Mouse (Mus musculus) CH12.LX (cell line): ENCODE data around the gene Gm5447. TPM values are rescaled to one million over a fixed set of nuclear protein-coding genes. Genes with fewer than 3 reads are reported as not detected.

ENCODE experiments used
- DNase-seq: peaks from one replicate; pipeline ENCODE4 v3.0.0-alpha.2; 2013; ENCODE audit errors: extremely low read depth
- H3K27ac ChIP-seq: 2 replicates; pipeline ENCODE4 v1.5.1; 2012; ENCODE audit warnings: low read depth, mild to moderate bottlenecking, control low read depth, moderate library complexity; ENCODE audit not compliant: insufficient read depth
- H3K27me3 ChIP-seq: replicated peaks from 2 replicates; pipeline ENCODE3; 2012; ENCODE audit warnings: inconsistent platforms
- H3K36me3 ChIP-seq, 2 experiments: replicated peaks in 1 of 2; 2 replicates each; pipeline versions ENCODE3 to v1.6.1; 2012; ENCODE audit warnings: inconsistent platforms in 1 of 2, low read length in 1 of 2, mild to moderate bottlenecking in 1 of 2, mixed read lengths in 1 of 2, moderate library complexity in 1 of 2; ENCODE audit not compliant: control insufficient read depth in 1 of 2, insufficient read depth in 1 of 2
- H3K4me1 ChIP-seq, 2 experiments: 2 replicates each; pipeline ENCODE4 v1.6.1; 2012; ENCODE audit warnings: inconsistent platforms in 1 of 2, moderate library complexity in 1 of 2; ENCODE audit not compliant: insufficient read depth in 2 of 2, control insufficient read depth in 1 of 2
- H3K4me2 ChIP-seq: 2 replicates; pipeline ENCODE4 v1.6.1; 2012; ENCODE audit warnings: low read depth, mild to moderate bottlenecking, control low read depth; ENCODE audit not compliant: poor library complexity, insufficient read depth, severe bottlenecking
- H3K4me3 ChIP-seq, 3 experiments: fragments of 150-350 bp in 1 of 3; sonication (generic) in 1 of 3; replicated peaks in 1 of 3; 2 replicates each; pipeline versions ENCODE3 to v1.5.1; 2011 to 2012; ENCODE audit warnings: low read depth in 2 of 3, low read length in 2 of 3, mild to moderate bottlenecking in 2 of 3, moderate library complexity in 2 of 3, control low read depth in 1 of 3, improper control_type of control experiment in 1 of 3, inconsistent platforms in 1 of 3, mixed read lengths in 1 of 3; ENCODE audit not compliant: poor library complexity in 1 of 3
- H3K79me2 ChIP-seq: replicated peaks from 2 replicates; pipeline ENCODE4 v1.6.1; 2012; ENCODE audit warnings: mild to moderate bottlenecking, moderate library complexity; ENCODE audit not compliant: control insufficient read depth, poor library complexity, insufficient read depth, severe bottlenecking; ENCODE audit errors: extremely low read depth
- H3K9ac ChIP-seq: 2 replicates; pipeline ENCODE4 v1.6.1; 2012; ENCODE audit warnings: low read depth, mild to moderate bottlenecking, control low read depth, moderate library complexity; ENCODE audit not compliant: insufficient read depth
- H3K9me3 ChIP-seq: replicated peaks from 2 replicates; pipeline ENCODE3; 2012; ENCODE audit warnings: low read length, inconsistent platforms, mixed read lengths
- BHLHE40 ChIP-seq: IDR thresholded peaks from 2 replicates; pipeline ENCODE4 v1.6.1; 2011; ENCODE audit warnings: mild to moderate bottlenecking, low read depth, low read length, improper control_type of control experiment
- CHD2 ChIP-seq: IDR thresholded peaks from 2 replicates; pipeline ENCODE4 v1.6.1; 2011; ENCODE audit warnings: low read length, improper control_type of control experiment
- CTCF ChIP-seq, 2 experiments: IDR thresholded peaks in 1 of 2; conservative IDR thresholded peaks in 1 of 2; 2 replicates each; pipeline ENCODE4 v1.5.1; 2011 to 2012; ENCODE audit warnings: low read depth in 2 of 2, low read length in 2 of 2, improper control_type of control experiment in 1 of 2, inconsistent platforms in 1 of 2, mild to moderate bottlenecking in 1 of 2, moderate library complexity in 1 of 2
- E2F4 ChIP-seq: IDR thresholded peaks from 2 replicates; pipeline ENCODE4 v1.6.1; 2011; ENCODE audit warnings: low read depth, low read length, improper control_type of control experiment; ENCODE audit not compliant: insufficient replicate concordance
- ELF1 ChIP-seq: IDR thresholded peaks from 2 replicates; pipeline ENCODE4 v1.6.1; 2014; ENCODE audit warnings: low read depth, mild to moderate bottlenecking, inconsistent platforms, low read length, improper control_type of control experiment
- EP300 ChIP-seq: IDR thresholded peaks from 2 replicates; pipeline ENCODE4 v1.6.1; 2011; ENCODE audit warnings: low read length, improper control_type of control experiment
- IRF4 ChIP-seq: IDR thresholded peaks from 2 replicates; pipeline ENCODE4 v1.6.1; 2014; ENCODE audit warnings: low read depth, mild to moderate bottlenecking, inconsistent platforms, low read length, improper control_type of control experiment
- JUN ChIP-seq: IDR thresholded peaks from 2 replicates; pipeline ENCODE4 v1.6.1; 2011; ENCODE audit warnings: low read depth, mild to moderate bottlenecking, low read length, improper control_type of control experiment, moderate library complexity; ENCODE audit not compliant: insufficient read depth
- JUND ChIP-seq: conservative IDR thresholded peaks from 2 replicates; pipeline ENCODE4 v1.6.1; 2011; ENCODE audit warnings: low read depth, low read length, improper control_type of control experiment
- MAFK ChIP-seq: IDR thresholded peaks from 2 replicates; pipeline ENCODE4 v1.6.1; 2011; ENCODE audit warnings: low read length, improper control_type of control experiment; ENCODE audit not compliant: insufficient replicate concordance
- MAX ChIP-seq: IDR thresholded peaks from 2 replicates; pipeline ENCODE4 v1.6.1; 2011; ENCODE audit warnings: low read length, improper control_type of control experiment
- MEF2A ChIP-seq: IDR thresholded peaks from 2 replicates; pipeline ENCODE4 v1.6.1; 2014; ENCODE audit warnings: low read depth, mild to moderate bottlenecking, inconsistent platforms, low read length, improper control_type of control experiment, borderline replicate concordance
- MXI1 ChIP-seq: IDR thresholded peaks from 2 replicates; pipeline ENCODE4 v1.6.1; 2011; ENCODE audit warnings: mild to moderate bottlenecking, low read depth, low read length, improper control_type of control experiment
- NRF1 ChIP-seq: IDR thresholded peaks from 2 replicates; pipeline ENCODE4 v1.6.1; 2014; ENCODE audit warnings: low read depth, mild to moderate bottlenecking, inconsistent platforms, low read length, improper control_type of control experiment, moderate library complexity
- POLR2A ChIP-seq: IDR thresholded peaks from 2 replicates; pipeline ENCODE4 v1.6.1; 2011; ENCODE audit warnings: low read depth, mild to moderate bottlenecking, improper control_type of control experiment, low read length
- RAD21 ChIP-seq: IDR thresholded peaks from 2 replicates; pipeline ENCODE4 v1.6.1; 2011; ENCODE audit warnings: low read depth, mild to moderate bottlenecking, low read length, improper control_type of control experiment, moderate library complexity
- RCOR1 ChIP-seq: conservative IDR thresholded peaks from 2 replicates; pipeline ENCODE4 v1.6.1; 2012; ENCODE audit warnings: low read depth, mild to moderate bottlenecking, inconsistent platforms, low read length, improper control_type of control experiment
- SIN3A ChIP-seq: IDR thresholded peaks from 2 replicates; pipeline ENCODE4 v1.6.1; 2012; ENCODE audit warnings: low read length, improper control_type of control experiment, inconsistent platforms
- SMC3 ChIP-seq: IDR thresholded peaks from 2 replicates; pipeline ENCODE4 v1.6.1; 2011; ENCODE audit warnings: low read depth, low read length, improper control_type of control experiment
- TBP ChIP-seq: conservative IDR thresholded peaks from 2 replicates; pipeline ENCODE4 v1.6.1; 2011; ENCODE audit warnings: low read depth, low read length, improper control_type of control experiment
- ZC3H11A ChIP-seq: IDR thresholded peaks from 2 replicates; pipeline ENCODE4 v1.6.1; 2012; ENCODE audit warnings: low read depth, mild to moderate bottlenecking, inconsistent platforms, low read length, improper control_type of control experiment
- ZKSCAN1 ChIP-seq: IDR thresholded peaks from 2 replicates; pipeline ENCODE4 v1.6.1; 2012; ENCODE audit warnings: low read depth, inconsistent platforms, low read length, improper control_type of control experiment, borderline replicate concordance
- ZNF384 ChIP-seq: IDR thresholded peaks from 2 replicates; pipeline ENCODE4 v1.6.1; 2012; ENCODE audit warnings: low read depth, low read length, improper control_type of control experiment, inconsistent platforms
- dilution Hi-C: fragments of 300-500 bp; cut with MboI; formaldehyde crosslinking; loops from 2 replicates; pipeline ENCODE4 v1.14.3; 2020; ENCODE audit warnings: low sequenced_read_pairs; ENCODE audit not compliant: extremely low pct_unique_long_range_greater_than_20kb, extremely low pct_ligation_motif_present
- in situ Hi-C: fragments of 300-500 bp; cut with MboI; formaldehyde crosslinking; loops from 3 replicates; pipeline ENCODE4 v1.14.3; 2019; ENCODE audit warnings: low sequenced_read_pairs, low pct_ligation_motif_present, low pct_unique_long_range_greater_than_20kb, mixed read lengths
- polyA plus RNA-seq: library from polyadenylated mRNA; unstranded; fragments of >175 nt; gene quantifications from 2 replicates; pipeline ENCODE4 v1.2.1, GENCODE M21; 2012; ENCODE audit warnings: low read depth; ENCODE audit not compliant: insufficient read length
- total RNA-seq, 2 experiments: library from RNA; depleted of rRNA; stranded (reverse); fragments of 300-350 nt in 1 of 2; fragments of >200 nt in 1 of 2; gene quantifications; 2 replicates each; pipeline ENCODE4 v1.2.3; 2012 to 2014

The Gm5447 gene
- total and polyA plus RNA-seq, 3 experiments: not detected

DNA sequence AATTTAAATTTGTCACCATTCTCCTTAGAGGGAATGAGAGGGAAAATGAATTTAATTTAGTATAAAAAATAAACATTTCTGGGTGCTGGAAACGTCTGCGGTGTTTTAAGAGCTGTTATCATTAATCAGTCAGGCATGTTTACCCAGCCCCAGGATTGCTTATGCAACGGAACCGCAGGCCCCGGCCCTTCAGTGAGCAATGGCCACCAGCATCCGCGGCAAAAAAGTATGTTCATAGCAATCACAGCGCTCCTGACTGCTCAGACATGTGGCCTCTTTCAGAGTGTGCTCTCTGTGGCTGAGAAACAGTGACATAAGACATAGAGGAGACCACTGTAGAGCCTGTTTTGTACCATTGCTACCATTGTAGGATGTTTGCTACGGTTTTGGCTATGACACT, 16.2 kb downstream of the Gm5447 start:
- Histone ChIP-seq H3K27ac (no peak overlapping the region), H3K4me3 (no peak overlapping the region), H3K9me3 (no peaks in the 10 kb centered on the region), H3K4me2 (no peak overlapping the region), H3K79me2 (no peaks in the 10 kb centered on the region), H3K4me1 (peaks cover 6 to 23% of the 10 kb centered on the region in 2 experiments; a peak in 3 of 4 replicates), H3K27me3 (no peaks in the 10 kb centered on the region), H3K9ac (no peak overlapping the region), H3K36me3 (no peaks in the 10 kb centered on the region)
- no peak for TF ChIP-seq BHLHE40
- TF ChIP-seq POLR2A: no peak
- no peak for TF ChIP-seq MAX
- TF ChIP-seq NRF1: no peak
- DNase-seq: no peak
- dilution Hi-C loops (no loop called here), in situ Hi-C loops (no loop called here)

DNA sequence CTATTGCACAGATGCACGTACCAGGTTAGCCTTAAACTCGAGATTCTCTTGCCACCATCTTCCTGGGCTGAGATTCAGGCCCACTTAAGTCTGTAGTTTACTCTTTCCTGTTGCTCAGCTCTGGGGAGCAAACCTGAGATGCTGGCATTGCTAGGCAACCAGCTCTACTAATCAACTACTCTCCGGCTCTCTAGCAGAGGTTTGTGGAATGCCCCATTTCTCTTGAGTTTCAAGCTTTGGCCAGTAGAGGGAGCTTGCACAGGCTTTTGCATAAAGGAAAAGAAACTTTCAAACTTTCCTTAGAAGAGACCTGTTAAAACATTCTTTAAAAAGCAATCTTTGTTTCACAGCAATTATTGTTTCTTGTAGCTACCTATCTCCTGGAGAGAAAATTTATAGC, 19.8 kb downstream of the Gm5447 start:
- H3K4me1 ChIP-seq: peaks cover 2 to 12% of the 10 kb centered on the region in 2 experiments; a peak in 3 of 4 replicates
- H3K79me2 ChIP-seq: no peaks in the 10 kb centered on the region
- DNase-seq: peak; percentile 69
- no peak overlapping the region for H3K27ac ChIP-seq
- H3K4me3 ChIP-seq: no peak overlapping the region
- no peak overlapping the region for H3K4me2 ChIP-seq
- H3K36me3 ChIP-seq: no peaks in the 10 kb centered on the region
- no peak for TF ChIP-seq TBP
- no peak for TF ChIP-seq SIN3A
- TF ChIP-seq JUN: no peak
- no peak for TF ChIP-seq JUND
- TF ChIP-seq CHD2: no peak
- TF ChIP-seq SMC3: peak; percentile 77
- no peak for TF ChIP-seq ZKSCAN1
- TF ChIP-seq MEF2A: no peak
- TF ChIP-seq EP300: no peak
- TF ChIP-seq CTCF (conservative IDR thresholded peaks at IDR 0.05 in 1 of 2, IDR thresholded peaks at IDR 0.05 in 1 of 2; ENCODE audit: low read depth in 2 of 2, low read length in 2 of 2): peak; percentile 75 to 82
- TF ChIP-seq IRF4: peak; percentile 6; the same call in 1 of the 2 replicates
- no peak for TF ChIP-seq MAFK
- TF ChIP-seq ZNF384: no peak
- TF ChIP-seq RAD21: peak; percentile 56
- TF ChIP-seq E2F4: no peak
- TF ChIP-seq MXI1: no peak
- TF ChIP-seq ZC3H11A: no peak
- no peak for TF ChIP-seq ELF1
- TF ChIP-seq RCOR1: no peak
- no peaks in the 10 kb centered on the region for H3K9me3 ChIP-seq
- dilution Hi-C loops: no loop called here
- H3K27me3 ChIP-seq: no peaks in the 10 kb centered on the region
- no peak overlapping the region for H3K9ac ChIP-seq
- in situ Hi-C loops: no loop called here
